Mouse (Mus musculus) liver, adult 2 months (tissue): ENCODE data around the gene Erg. TPM values are rescaled to one million over a fixed set of nuclear protein-coding genes. Genes with fewer than 3 reads are reported as not detected.
A peak's percentile ranks its signal among the peaks of the same experiment; 100 is the strongest.

ENCODE experiments used
- DNase-seq: peaks from one replicate; pipeline ENCODE4 v3.0.0-alpha.2; 2011; ENCODE audit warnings: low read depth, low spot score; ENCODE audit errors: extremely low read depth
- H3K27ac ChIP-seq: fragments of 200-500 bp; replicated peaks from 2 replicates; pipeline ENCODE4 v1.5.1; 2012; ENCODE audit warnings: low read depth, mild to moderate bottlenecking, control low read depth, inconsistent platforms, low read length; ENCODE audit not compliant: insufficient read depth
- H3K27me3 ChIP-seq: fragments of 200-500 bp; 2 replicates; pipeline ENCODE4 v1.6.1; 2012; ENCODE audit warnings: mild to moderate bottlenecking, moderate library complexity, low read length, inconsistent platforms; ENCODE audit not compliant: control insufficient read depth, insufficient read depth
- H3K36me3 ChIP-seq: fragments of 200-500 bp; 2 replicates; pipeline ENCODE4 v1.6.1; 2012; ENCODE audit warnings: low read length, inconsistent platforms; ENCODE audit not compliant: control insufficient read depth, insufficient read depth
- H3K4me1 ChIP-seq: fragments of 200-500 bp; 2 replicates; pipeline ENCODE4 v1.6.1; 2011; ENCODE audit warnings: low read length; ENCODE audit not compliant: control insufficient read depth, insufficient read depth
- H3K4me3 ChIP-seq: fragments of 200-500 bp; 2 replicates; pipeline ENCODE4 v1.5.1; 2011; ENCODE audit warnings: low read depth, mild to moderate bottlenecking, control low read depth, low read length, moderate library complexity; ENCODE audit not compliant: insufficient read depth
- H3K79me2 ChIP-seq: fragments of 200-500 bp; 2 replicates; pipeline ENCODE4 v1.6.1; 2012; ENCODE audit warnings: inconsistent platforms, mild to moderate bottlenecking, low read length, moderate library complexity; ENCODE audit not compliant: control insufficient read depth, insufficient read depth
- H3K9ac ChIP-seq: fragments of 200-500 bp; 2 replicates; pipeline ENCODE4 v1.6.1; 2012; ENCODE audit warnings: low read depth, mild to moderate bottlenecking, control low read depth, inconsistent platforms, low read length
- CTCF ChIP-seq: fragments of 200-500 bp; IDR thresholded peaks from 2 replicates; pipeline ENCODE4 v1.5.1; 2011; ENCODE audit warnings: low read depth, low read length, control low read depth
- POLR2A ChIP-seq: fragments of 200-500 bp; IDR thresholded peaks from 2 replicates; pipeline ENCODE4 v1.6.1; 2011; ENCODE audit warnings: low read length, control low read depth; ENCODE audit not compliant: insufficient read depth; ENCODE audit errors: extremely low read depth
- WGBS: fragments of 180-500 bp; shearing (Covaris S2); methylation state at CpG from one replicate; pipeline ENCODE4 v1.1.7; 2018; 5-methylcytosine and 5-hydroxymethylcytosine counted together
- polyA plus RNA-seq: library from polyadenylated mRNA; depleted of rRNA; stranded (reverse); fragments of >200 nt; gene quantifications from 2 replicates; pipeline ENCODE4 v1.2.3, GENCODE M21; 2012
- total RNA-seq: library from RNA; depleted of rRNA; stranded (reverse); fragments of >200 nt; gene quantifications from 2 replicates; pipeline ENCODE4 v1.2.3, GENCODE M21; 2014

Gene Erg
- total and polyA plus RNA-seq, 2 experiments, result 4.8 to 5.6 TPM

GRCm38 (mm10) chr16:95455461-95455860 is 130.9 kb downstream of the Erg start:
- H3K79me2 ChIP-seq, result 0 out of 2 replicates have a peak, but pooled peaks cover 4% of the 10 kb centered on the region
- peak overlapping the region; percentile 56 for H3K4me3 ChIP-seq
- H3K9ac ChIP-seq, result peak overlapping the region; percentile 63; the same call in 1 of the 2 replicates
- no peaks in the 10 kb centered on the region for H3K27me3 ChIP-seq
- WGBS, result 85% methylated on average over 5 of the region's 5 CpGs
- TF ChIP-seq CTCF (no peak), POLR2A (no peak)
- H3K4me1 ChIP-seq, result no peaks in the 10 kb centered on the region; the same call in 1 of the 2 replicates
- H3K27ac ChIP-seq, result peak overlapping the region; percentile 70; the same call in 1 of the 2 replicates
- no peak for DNase-seq
- no peaks in the 10 kb centered on the region for H3K36me3 ChIP-seq

- H3K27ac ChIP-seq, result peak overlapping the region; percentile 27; the same call in 1 of the 2 replicates
- H3K4me1 ChIP-seq, result no peaks in the 10 kb centered on the region; the same call in 1 of the 2 replicates
- H3K79me2 ChIP-seq, result 0 out of 2 replicates have a peak, but pooled peaks cover 4% of the 10 kb centered on the region
- DNase-seq, result no peak
- no peak overlapping the region for H3K9ac ChIP-seq
- no peaks in the 10 kb centered on the region for H3K36me3 ChIP-seq
- no peak overlapping the region for H3K4me3 ChIP-seq
- WGBS, result 76% methylated on average over 8 of the region's 8 CpGs
- no peaks in the 10 kb centered on the region for H3K27me3 ChIP-seq
- TF ChIP-seq CTCF (no peak), POLR2A (no peak)
Observed at GRCm38 (mm10) chr16:95452411-95452810, 134.0 kb downstream of the Erg start.

GRCm38 (mm10) chr16:95449361-95449725 is 137.1 kb downstream of the Erg start:
- Histone ChIP-seq H3K79me2 (peaks cover under 1% of the 10 kb centered on the region; the same call in 1 of the 2 replicates), H3K27me3 (no peaks in the 10 kb centered on the region), H3K36me3 (no peaks in the 10 kb centered on the region), H3K4me3 (no peak overlapping the region), H3K4me1 (no peaks in the 10 kb centered on the region; the same call in 1 of the 2 replicates), H3K9ac (no peak overlapping the region), H3K27ac (peak overlapping the region; percentile 90)
- TF ChIP-seq CTCF (peak; percentile 24; the same call in 1 of the 2 replicates), POLR2A (no peak)
- WGBS, result 60% methylated on average over 5 of the region's 5 CpGs
- peak; percentile 20 for DNase-seq

GRCm38 (mm10) chr16:95448643-95449360 is 137.6 kb downstream of the Erg start:
- Histone ChIP-seq H3K36me3 (no peaks in the 10 kb centered on the region), H3K27me3 (no peaks in the 10 kb centered on the region), H3K4me1 (no peaks in the 10 kb centered on the region; the same call in 1 of the 2 replicates), H3K4me3 (no peak overlapping the region), H3K27ac (peak overlapping the region; percentile 51), H3K79me2 (no peaks in the 10 kb centered on the region; the same call in 1 of the 2 replicates), H3K9ac (no peak overlapping the region)
- 75% methylated on average over 9 of the region's 9 CpGs for WGBS
- DNase-seq, result no peak
- no peak for TF ChIP-seq POLR2A

- no peak overlapping the region for H3K4me3 ChIP-seq
- H3K4me1 ChIP-seq, result no peaks in the 10 kb centered on the region; the same call in 1 of the 2 replicates
- WGBS, result 70% methylated on average over 4 of the region's 4 CpGs
Observed at GRCm38 (mm10) chr16:95447896-95448295, 138.5 kb downstream of the Erg start.

GRCm38 (mm10) chr16:95446368-95446767 is 140.0 kb downstream of the Erg start:
- no peak for DNase-seq
- H3K79me2 ChIP-seq, result no peaks in the 10 kb centered on the region; the same call in 1 of the 2 replicates
- no peaks in the 10 kb centered on the region; the same call in 1 of the 2 replicates for H3K4me1 ChIP-seq
- no peaks in the 10 kb centered on the region for H3K27me3 ChIP-seq
- 69% methylated on average over 2 of the region's 2 CpGs for WGBS
- TF ChIP-seq POLR2A (no peak), CTCF (no peak)
- no peak overlapping the region for H3K4me3 ChIP-seq
- H3K9ac ChIP-seq, result no peak overlapping the region
- no peaks in the 10 kb centered on the region for H3K36me3 ChIP-seq
- H3K27ac ChIP-seq, result 0 out of 2 replicates have a peak overlapping the region, but pooled peaks have one; percentile 12

More at GRCm38 (mm10) chr16:95447896-95448295, 138.5 kb downstream of the Erg start:
- no peak overlapping the region; the same call in 1 of the 2 replicates for H3K27ac ChIP-seq
- DNase-seq, result no peak
- no peaks in the 10 kb centered on the region for H3K36me3 ChIP-seq
- TF ChIP-seq POLR2A (no peak), CTCF (no peak)
- no peaks in the 10 kb centered on the region; the same call in 1 of the 2 replicates for H3K79me2 ChIP-seq
- H3K9ac ChIP-seq, result no peak overlapping the region
- H3K27me3 ChIP-seq, result no peaks in the 10 kb centered on the region
